Mouse (Mus musculus) erythroblast, embryonic 14.5 days (primary cell): ENCODE measurements around the gene Rfx3. TPM values are rescaled to one million over a fixed set of nuclear protein-coding genes. Genes with fewer than 3 reads are reported as not detected.

Source experiments
- H3K27me3 ChIP-seq: 2 replicates; pipeline ENCODE4 v1.6.1; 2012; ENCODE audit warnings: inconsistent platforms; ENCODE audit not compliant: control insufficient read depth
- H3K36me3 ChIP-seq: 2 replicates; pipeline ENCODE4 v1.6.1; 2012; ENCODE audit warnings: mild to moderate bottlenecking, inconsistent platforms; ENCODE audit not compliant: control insufficient read depth
- H3K4me1 ChIP-seq: 2 replicates; pipeline ENCODE4 v1.6.1; 2012; ENCODE audit warnings: inconsistent platforms; ENCODE audit not compliant: control insufficient read depth
- H3K4me3 ChIP-seq: replicated peaks from 2 replicates; pipeline ENCODE3; 2012; ENCODE audit warnings: moderate library complexity, mild to moderate bottlenecking, inconsistent platforms
- H3K9me3 ChIP-seq: 2 replicates; pipeline ENCODE4 v1.6.1; 2012; ENCODE audit warnings: low read length, inconsistent platforms, mixed read lengths; ENCODE audit not compliant: control insufficient read depth
- GATA1 ChIP-seq: IDR thresholded peaks from 2 replicates; pipeline ENCODE4 v1.6.1; 2012; ENCODE audit warnings: low read length, inconsistent platforms, mixed read lengths
- TAL1 ChIP-seq: IDR thresholded peaks from 3 replicates; pipeline ENCODE4 v1.6.1; 2012; ENCODE audit warnings: low read length, inconsistent platforms, mixed read lengths
- polyA plus RNA-seq: library from polyadenylated mRNA; stranded (reverse); fragments of >175 nt; gene quantifications from 2 replicates; pipeline ENCODE4 v1.2.3, GENCODE M21; 2012

The Rfx3 gene
- polyA plus RNA-seq, 1 experiment: 0.02 TPM

DNA sequence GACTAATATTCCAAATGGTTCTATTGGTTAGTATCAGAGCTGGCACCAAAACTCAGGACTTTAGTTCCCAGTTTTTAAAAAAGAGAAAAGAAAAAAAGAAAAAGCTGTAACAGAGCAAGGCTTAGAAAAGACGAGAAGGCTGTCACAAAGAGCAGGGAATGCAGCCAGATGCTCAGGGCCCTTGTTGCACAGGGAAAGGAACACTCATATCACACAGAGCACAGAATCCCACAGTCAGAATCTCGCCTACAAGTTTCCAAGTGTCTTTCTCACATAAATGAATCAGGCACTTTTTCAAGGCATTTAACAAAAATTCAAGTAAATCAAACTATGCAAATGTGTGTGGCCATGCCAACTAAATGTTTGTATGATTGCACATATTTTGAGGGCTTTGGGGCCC lies 94.5 kb downstream of the Rfx3 start:
- H3K9me3 ChIP-seq: no peaks in the 10 kb centered on the region
- H3K27me3 ChIP-seq: no peaks in the 10 kb centered on the region
- TF ChIP-seq TAL1: no peak
- no peak for TF ChIP-seq GATA1
- no peaks in the 10 kb centered on the region for H3K36me3 ChIP-seq
- H3K4me1 ChIP-seq: no peaks in the 10 kb centered on the region; the same call in 1 of the 2 replicates
- no peak overlapping the region for H3K4me3 ChIP-seq

GRCm38 (mm10) chr19:27906976-27907375 lies 104.0 kb downstream of the Rfx3 start:
- no peak for TF ChIP-seq TAL1
- no peak for TF ChIP-seq GATA1
- no peaks in the 10 kb centered on the region; the same call in 1 of the 2 replicates for H3K36me3 ChIP-seq
- peaks cover 48% of the 10 kb centered on the region for H3K4me1 ChIP-seq
- H3K4me3 ChIP-seq: peak overlapping the region; percentile 58
- H3K9me3 ChIP-seq: no peaks in the 10 kb centered on the region
- H3K27me3 ChIP-seq: no peaks in the 10 kb centered on the region

- H3K36me3 ChIP-seq: no peaks in the 10 kb centered on the region; the same call in 1 of the 2 replicates
- H3K27me3 ChIP-seq: no peaks in the 10 kb centered on the region
- H3K4me1 ChIP-seq: peaks cover 51% of the 10 kb centered on the region
- no peaks in the 10 kb centered on the region for H3K9me3 ChIP-seq
- TF ChIP-seq TAL1: no peak; the same call in 2 of the 3 replicates
- no peak for TF ChIP-seq GATA1
- H3K4me3 ChIP-seq: peak overlapping the region; percentile 58
Measured at GRCm38 (mm10) chr19:27905976-27906375, 105.0 kb downstream of the Rfx3 start.

GRCm38 (mm10) chr19:27905172-27905571 lies 105.8 kb downstream of the Rfx3 start:
- Histone ChIP-seq H3K4me3 (no peak overlapping the region), H3K4me1 (peaks cover 52% of the 10 kb centered on the region), H3K9me3 (no peaks in the 10 kb centered on the region), H3K36me3 (peaks cover 3% of the 10 kb centered on the region; the same call in 1 of the 2 replicates), H3K27me3 (no peaks in the 10 kb centered on the region)
- TF ChIP-seq TAL1 (no peak), GATA1 (no peak)

DNA sequence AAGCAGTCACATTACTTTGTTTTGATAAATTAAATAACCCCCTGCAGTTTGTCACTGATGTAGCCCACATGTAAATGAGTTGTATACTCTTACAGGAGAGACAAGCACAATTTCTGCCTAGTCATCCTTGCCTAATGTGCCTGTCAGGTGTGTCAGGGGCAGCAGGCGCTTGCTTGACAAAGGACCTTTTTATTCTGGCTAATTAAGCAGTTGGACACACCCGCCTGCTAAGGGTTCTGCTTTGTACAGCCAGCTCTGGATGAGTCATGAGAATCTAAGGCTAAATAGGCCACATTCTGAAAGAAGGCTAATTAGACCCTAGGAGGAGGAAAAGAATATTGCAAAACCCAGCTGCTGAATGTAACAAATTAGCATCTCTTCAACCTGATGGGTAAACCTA lies 106.3 kb downstream of the Rfx3 start:
- Histone ChIP-seq H3K4me1 (peaks cover 52% of the 10 kb centered on the region), H3K36me3 (peaks cover 3% of the 10 kb centered on the region; the same call in 1 of the 2 replicates)
- TF ChIP-seq TAL1 (no peak), GATA1 (no peak)

DNA sequence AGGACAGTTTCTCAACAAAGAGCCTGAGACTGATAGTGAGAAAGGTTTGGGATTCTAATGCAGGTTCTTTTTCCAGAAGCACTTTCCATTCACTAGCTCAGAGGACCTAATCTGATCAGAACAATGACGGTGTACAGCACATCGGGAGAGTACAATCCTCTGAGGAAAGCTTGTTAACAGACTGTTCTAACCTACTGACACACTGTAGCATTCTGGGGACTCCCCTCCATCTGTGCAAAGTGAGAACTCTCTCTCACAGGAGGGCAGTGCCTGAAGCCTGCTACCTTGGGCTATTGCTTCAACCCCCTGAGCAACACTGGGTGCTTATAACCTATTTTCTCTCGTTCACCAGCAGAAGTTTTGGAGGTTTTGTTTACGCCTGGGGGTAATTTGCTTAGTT lies 106.8 kb downstream of the Rfx3 start:
- Histone ChIP-seq H3K27me3 (no peaks in the 10 kb centered on the region), H3K4me3 (no peak overlapping the region), H3K36me3 (peaks cover 3% of the 10 kb centered on the region; the same call in 1 of the 2 replicates), H3K9me3 (no peaks in the 10 kb centered on the region), H3K4me1 (peaks cover 52% of the 10 kb centered on the region)
- TF ChIP-seq GATA1 (no peak), TAL1 (no peak)

More for the DNA sequence above, 106.3 kb downstream of the Rfx3 start:
- Histone ChIP-seq H3K9me3 (no peaks in the 10 kb centered on the region), H3K4me3 (no peak overlapping the region), H3K27me3 (no peaks in the 10 kb centered on the region)

- Histone ChIP-seq H3K27me3 (no peaks in the 10 kb centered on the region), H3K4me1 (peaks cover 44% of the 10 kb centered on the region), H3K36me3 (peaks cover 3% of the 10 kb centered on the region; the same call in 1 of the 2 replicates), H3K9me3 (no peaks in the 10 kb centered on the region), H3K4me3 (no peak overlapping the region)
- TF ChIP-seq TAL1: no peak
- TF ChIP-seq GATA1: no peak
Measured at GRCm38 (mm10) chr19:27902601-27903000, 108.4 kb downstream of the Rfx3 start.

GRCm38 (mm10) chr19:27901693-27902092 lies 109.3 kb downstream of the Rfx3 start:
- TF ChIP-seq TAL1 (no peak), GATA1 (no peak)
- H3K36me3 ChIP-seq: peaks cover 3% of the 10 kb centered on the region; the same call in 1 of the 2 replicates
- peaks cover 37% of the 10 kb centered on the region for H3K4me1 ChIP-seq
- no peaks in the 10 kb centered on the region for H3K27me3 ChIP-seq
- H3K4me3 ChIP-seq: no peak overlapping the region
- no peaks in the 10 kb centered on the region for H3K9me3 ChIP-seq

- Histone ChIP-seq H3K27me3 (no peaks in the 10 kb centered on the region), H3K4me3 (no peak overlapping the region), H3K9me3 (no peaks in the 10 kb centered on the region), H3K36me3 (no peaks in the 10 kb centered on the region), H3K4me1 (peaks cover 8% of the 10 kb centered on the region)
- TF ChIP-seq TAL1: no peak
- TF ChIP-seq GATA1: peak; percentile 48; the same call in 1 of the 2 replicates
Measured at GRCm38 (mm10) chr19:27884520-27884919, 126.4 kb downstream of the Rfx3 start.

- H3K9me3 ChIP-seq: no peaks in the 10 kb centered on the region
- H3K4me3 ChIP-seq: no peak overlapping the region
- peaks cover 4% of the 10 kb centered on the region for H3K4me1 ChIP-seq
- TF ChIP-seq GATA1: no peak
- no peak for TF ChIP-seq TAL1
- no peaks in the 10 kb centered on the region for H3K27me3 ChIP-seq
- no peaks in the 10 kb centered on the region for H3K36me3 ChIP-seq
Measured at GRCm38 (mm10) chr19:27877429-27877828, 133.5 kb downstream of the Rfx3 start.
